Mouse (Mus musculus) cerebellum, adult 9-11 months (tissue): ENCODE results near the gene Lrsam1.

Experiments used
- DNase-seq: peaks from one replicate; pipeline ENCODE4 v3.0.0; 2022

Lrsam1 gene

GRCm38 (mm10) chr2:32924306-32924844 is 37.0 kb downstream of the Lrsam1 start:
- DNase-seq: no peak

- DNase-seq: no peak
Observed at GRCm38 (mm10) chr2:32923551-32924250, 37.7 kb downstream of the Lrsam1 start.

DNA sequence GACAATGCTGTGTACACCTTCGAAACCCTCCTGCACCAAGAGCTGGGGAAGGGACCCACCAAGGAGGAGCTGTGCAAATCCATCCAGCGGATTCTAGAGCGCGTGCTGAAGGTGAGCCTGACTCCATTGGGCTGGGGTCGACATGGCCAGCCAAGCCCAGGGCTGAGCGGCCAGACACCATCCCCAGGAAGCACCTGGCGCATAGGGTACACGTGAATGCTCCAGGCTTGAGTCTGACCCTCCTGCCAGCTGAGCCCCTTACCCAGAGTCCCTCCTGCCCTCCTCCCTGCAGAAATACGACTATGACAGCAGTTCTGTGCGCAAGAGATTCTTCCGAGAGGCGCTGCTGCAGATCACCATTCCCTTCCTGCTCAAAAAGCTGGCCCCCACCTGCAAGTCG is 38.9 kb downstream of the Lrsam1 start:
- no peak for DNase-seq

GRCm38 (mm10) chr2:32921801-32922380 is 39.5 kb downstream of the Lrsam1 start:
- DNase-seq: no peak

DNA sequence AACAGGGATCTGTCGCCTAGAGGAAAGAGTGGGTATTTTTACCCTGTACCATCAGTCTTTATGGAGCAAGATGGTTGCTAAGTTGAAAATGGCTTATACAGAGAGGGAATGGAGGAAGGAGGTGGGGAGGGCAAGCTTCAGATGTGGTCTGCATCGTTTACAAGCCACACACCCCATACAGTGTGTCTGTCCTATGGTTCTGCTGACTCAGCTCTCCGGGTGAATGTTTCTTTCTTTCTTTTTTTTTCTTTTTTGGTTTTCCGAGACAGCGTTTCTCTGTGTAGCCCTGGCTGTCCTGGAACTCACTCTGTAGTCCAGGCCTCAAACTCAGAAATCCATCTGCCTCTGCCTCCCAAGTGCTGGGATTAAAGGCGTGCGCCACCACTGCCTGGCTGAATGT is 40.2 kb downstream of the Lrsam1 start:
- DNase-seq: no peak

GRCm38 (mm10) chr2:32918391-32918790 is 43.0 kb downstream of the Lrsam1 start:
- DNase-seq: no peak

GRCm38 (mm10) chr2:32917526-32917925 is 43.9 kb downstream of the Lrsam1 start:
- no peak for DNase-seq

GRCm38 (mm10) chr2:32914896-32915295 is 46.5 kb downstream of the Lrsam1 start:
- DNase-seq: peak; percentile 38

DNA sequence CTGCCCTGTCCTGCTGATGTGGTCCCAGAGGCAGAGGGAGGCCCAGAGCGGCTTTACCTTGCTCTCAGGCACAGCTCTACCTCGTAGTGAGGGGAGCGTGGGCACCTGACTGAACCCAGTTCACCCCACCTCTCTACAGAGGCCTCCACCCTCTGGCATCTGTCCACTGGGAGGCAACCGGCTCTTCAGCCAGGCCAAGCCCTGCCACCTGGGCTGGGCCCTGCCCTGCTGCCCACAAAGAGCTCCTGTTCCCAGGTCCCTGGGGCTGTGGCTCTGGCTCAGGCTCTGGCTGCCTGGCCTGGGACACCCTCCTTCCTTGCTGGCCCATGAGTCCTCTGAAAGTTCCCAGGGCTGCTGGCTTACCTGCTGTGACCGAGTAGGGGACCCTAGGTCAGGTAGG is 47.1 kb downstream of the Lrsam1 start:
- no peak for DNase-seq

GRCm38 (mm10) chr2:32912210-32912804 is 49.1 kb downstream of the Lrsam1 start:
- peak; percentile 78 for DNase-seq

DNA sequence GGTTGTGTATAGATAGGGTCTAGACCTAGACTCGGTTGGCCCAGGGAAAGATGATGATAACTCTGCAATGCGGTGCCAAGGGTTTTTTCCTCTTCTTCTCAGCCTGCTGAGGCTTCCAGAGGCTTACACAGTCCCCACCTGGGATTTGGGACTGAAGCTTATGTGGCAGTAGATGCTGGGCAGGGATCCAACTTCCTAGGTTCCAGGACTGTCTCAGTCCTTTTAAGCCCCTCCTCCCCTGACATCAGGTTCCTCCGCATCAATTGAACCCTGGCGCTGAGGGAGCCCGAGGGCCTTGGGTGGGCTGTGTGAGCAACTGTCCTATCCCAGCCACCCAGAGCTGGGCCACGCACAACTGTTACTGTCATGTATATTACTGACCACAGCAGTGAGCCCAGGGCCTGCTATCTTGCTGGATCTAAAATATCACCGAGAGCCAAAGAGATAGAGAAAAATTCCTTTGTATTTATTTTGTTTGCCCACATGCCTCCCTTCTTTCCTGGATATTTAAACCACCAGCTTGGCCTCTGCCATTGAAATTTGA is 49.7 kb downstream of the Lrsam1 start:
- peak; percentile 27 for DNase-seq

DNA sequence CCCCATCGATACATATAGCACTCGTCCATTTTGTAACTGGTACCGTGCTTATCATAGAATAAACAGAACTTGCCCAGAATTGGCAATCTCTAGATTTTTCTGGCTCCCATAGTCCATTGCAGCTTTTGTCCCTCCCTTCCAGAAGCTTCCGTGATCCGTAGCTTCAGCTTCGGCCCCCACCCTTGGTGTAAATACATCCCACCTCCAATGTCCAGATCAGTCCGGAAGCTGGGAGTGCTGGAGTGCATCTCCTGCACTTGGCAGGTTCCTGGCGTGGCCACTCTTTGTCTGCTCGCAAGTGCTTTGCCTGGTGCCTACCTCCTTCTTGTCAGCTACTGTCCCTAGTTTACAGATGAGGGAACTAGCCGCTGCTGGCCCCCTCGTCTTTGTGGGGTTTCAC is 52.6 kb downstream of the Lrsam1 start:
- no peak for DNase-seq

DNA sequence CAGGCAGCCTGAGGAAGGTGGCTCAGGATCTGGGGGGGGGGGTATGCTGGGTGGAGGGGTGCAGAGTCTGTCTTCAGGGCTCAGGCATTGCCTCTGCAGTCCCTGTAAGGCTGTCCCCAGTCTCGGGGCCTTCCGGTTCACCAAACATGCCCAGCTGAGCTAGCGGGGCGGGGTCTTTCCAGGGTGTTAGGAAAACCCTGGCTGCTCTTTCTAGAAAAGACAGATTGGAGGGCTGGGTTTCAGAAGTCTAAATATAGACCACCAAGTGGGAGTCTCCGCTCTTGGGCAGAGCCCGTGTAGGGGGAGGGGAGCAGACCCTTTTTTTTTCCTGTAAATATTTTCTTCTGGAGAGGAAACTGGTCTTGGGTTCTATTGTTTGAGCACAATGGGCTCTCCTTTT is 53.1 kb downstream of the Lrsam1 start:
- no peak for DNase-seq

GRCm38 (mm10) chr2:32907442-32907841 is 54.0 kb downstream of the Lrsam1 start:
- DNase-seq: no peak

DNA sequence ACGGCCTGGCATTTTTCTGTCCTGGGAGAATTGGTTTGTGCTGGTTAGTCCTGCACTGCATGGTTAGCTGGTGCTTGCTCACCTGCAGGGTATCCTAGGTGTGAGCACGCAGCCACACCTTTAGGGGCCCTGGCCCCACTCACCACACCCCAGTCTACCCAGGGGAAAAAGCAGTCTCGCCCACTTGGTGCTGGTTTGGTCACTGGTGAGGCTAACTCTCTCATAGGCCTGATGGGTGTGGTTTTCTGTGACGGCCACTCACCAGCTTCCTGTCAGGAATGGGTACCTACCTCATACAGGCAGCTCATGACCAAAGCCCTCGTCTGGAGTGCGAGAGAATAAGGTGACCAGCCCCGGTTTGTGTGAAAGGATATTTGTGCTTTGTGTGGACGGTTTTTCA is 56.1 kb downstream of the Lrsam1 start:
- no peak for DNase-seq

DNA sequence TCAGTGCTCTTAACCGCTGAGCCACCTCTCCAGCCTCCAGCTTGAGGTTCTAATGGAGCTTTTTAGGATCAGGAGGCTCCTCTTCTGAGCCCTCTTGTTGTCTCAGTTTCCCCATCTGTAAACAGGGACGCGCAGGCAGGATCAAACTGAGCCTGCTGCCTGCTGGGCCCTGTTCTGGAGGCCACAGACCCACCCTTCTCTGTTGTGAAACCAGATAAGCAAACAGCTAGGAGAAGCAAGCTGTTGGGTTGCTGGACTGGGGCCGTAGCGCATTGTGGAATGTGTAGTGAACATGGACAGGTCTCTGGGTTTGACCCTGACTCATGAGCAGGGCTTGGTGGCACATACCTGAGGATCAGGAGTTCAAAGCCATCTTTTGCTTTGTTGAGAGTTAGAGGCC is 56.8 kb downstream of the Lrsam1 start:
- no peak for DNase-seq

DNA sequence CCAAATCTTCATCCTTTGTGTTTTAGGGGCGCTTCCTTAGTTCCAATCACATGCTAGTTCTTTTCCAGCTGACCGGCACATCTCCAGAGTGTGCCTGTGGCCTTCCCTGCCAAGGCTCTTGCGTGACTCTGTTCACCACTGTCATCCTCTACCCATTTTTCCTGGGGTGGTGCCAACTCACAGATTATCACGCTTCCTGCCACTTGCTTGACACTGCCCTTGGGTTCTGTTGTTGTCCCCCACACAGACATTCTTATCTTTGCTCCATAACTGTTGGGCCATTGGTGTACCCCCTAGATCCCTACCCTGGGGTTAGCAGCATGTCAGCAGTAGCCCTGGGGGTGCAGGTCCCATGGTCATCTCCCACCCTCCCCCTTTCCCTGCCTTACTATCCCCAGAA is 57.9 kb downstream of the Lrsam1 start:
- no peak for DNase-seq

- DNase-seq: no peak
Observed at GRCm38 (mm10) chr2:32902126-32902525, 59.3 kb downstream of the Lrsam1 start.

DNA sequence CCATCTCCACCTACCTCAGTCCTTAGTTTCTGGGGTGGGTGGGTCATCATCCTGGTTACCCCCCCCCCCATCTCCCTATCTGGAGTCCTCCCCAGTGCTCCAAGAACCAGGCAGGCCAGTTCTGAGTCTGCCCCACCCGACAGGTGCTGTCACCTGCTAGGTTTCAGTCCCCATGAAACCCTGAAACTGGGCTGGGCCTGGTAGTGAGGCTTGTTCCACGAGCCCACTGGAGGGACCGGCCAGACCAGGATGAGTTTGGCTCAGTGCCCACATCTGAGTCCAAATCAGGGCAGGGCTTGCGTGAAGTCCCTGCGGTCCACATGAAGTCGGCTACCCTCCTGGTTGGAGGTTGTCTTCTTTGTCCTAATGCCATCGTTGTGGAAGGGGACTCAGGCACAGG is 62.4 kb downstream of the Lrsam1 start:
- DNase-seq: no peak

GRCm38 (mm10) chr2:32896507-32897147 is 64.8 kb downstream of the Lrsam1 start:
- DNase-seq: no peak

- DNase-seq: no peak
Observed at GRCm38 (mm10) chr2:32895606-32896106, 65.8 kb downstream of the Lrsam1 start.

- DNase-seq: no peak
Observed at GRCm38 (mm10) chr2:32894097-32894496, 67.3 kb downstream of the Lrsam1 start.

- no peak for DNase-seq
Observed at GRCm38 (mm10) chr2:32892490-32892889, 68.9 kb downstream of the Lrsam1 start.
